Mouse (Mus musculus) erythroid progenitor cell, adult 5-6 weeks (primary cell): Measurements from ENCODE around the gene Epha6. TPM values are rescaled to one million over a fixed set of nuclear protein-coding genes. Genes with fewer than 3 reads are reported as not detected.
A peak's percentile ranks its signal among the peaks of the same experiment; 100 is the strongest.

Experiments
- ATAC-seq: replicated peaks from 2 replicates; pipeline ENCODE4 v1.8.0; 2016; ENCODE audit warnings: moderate number of reproducible peaks, mild to moderate bottlenecking, moderate TSS enrichment, inconsistent platforms; ENCODE audit not compliant: poor library complexity, low FRiP score, severe bottlenecking
- total RNA-seq, 2 experiments: library from RNA; stranded (forward) in 1 of 2; stranded (reverse) in 1 of 2; fragments of 150-400 nt in 1 of 2; fragments of 186-747, 209-891 nt in 1 of 2; gene quantifications; 2 replicates each; pipeline versions ENCODE4 v1.2.3 to v1.2.4; 2015 to 2017; ENCODE audit warnings: low replicate concordance in 2 of 2

Epha6 gene
- total RNA-seq, 2 experiments from 2014 or later = not detected

- no peak for ATAC-seq
These were observed 916.2 kb downstream of the Epha6 start for GRCm38 (mm10) chr16:59689120-59689519.

- ATAC-seq = no peak
These were observed 920.2 kb downstream of the Epha6 start for GRCm38 (mm10) chr16:59685135-59685534.

- ATAC-seq = no peak
These were observed 921.9 kb downstream of the Epha6 start for GRCm38 (mm10) chr16:59683434-59683833.

- no peak for ATAC-seq
These were observed 923.0 kb downstream of the Epha6 start for GRCm38 (mm10) chr16:59682216-59682891.

GRCm38 (mm10) chr16:59666938-59667337 is 938.4 kb downstream of the Epha6 start:
- no peak for ATAC-seq

GRCm38 (mm10) chr16:59643766-59644165 is 961.6 kb downstream of the Epha6 start:
- ATAC-seq = no peak

- ATAC-seq = no peak
These were observed 965.3 kb downstream of the Epha6 start for GRCm38 (mm10) chr16:59639985-59640384.

GRCm38 (mm10) chr16:59639102-59639691 is 966.1 kb downstream of the Epha6 start, which contains the start of gene Arl6:
Gene Arl6 (minus strand): TSS chr16:59639391.
- peak; percentile 94 for ATAC-seq

- ATAC-seq = no peak
These were observed 970.7 kb downstream of the Epha6 start for GRCm38 (mm10) chr16:59634598-59634997.

GRCm38 (mm10) chr16:59621554-59621953 is 983.8 kb downstream of the Epha6 start:
- ATAC-seq = no peak

GRCm38 (mm10) chr16:59617167-59617566 is 988.2 kb downstream of the Epha6 start:
- ATAC-seq = no peak

- ATAC-seq = no peak
These were observed 989.7 kb downstream of the Epha6 start for GRCm38 (mm10) chr16:59615675-59616074.

GRCm38 (mm10) chr16:59610750-59611149 is 994.6 kb downstream of the Epha6 start:
- ATAC-seq = no peak

GRCm38 (mm10) chr16:59604078-59604781 is 1001.1 kb downstream of the Epha6 start:
- no peak for ATAC-seq
